Mouse (Mus musculus): Measurements from ENCODE around the gene Pbsn. TPM values are rescaled to one million over a fixed set of nuclear protein-coding genes. Genes with fewer than 3 reads are reported as not detected.

Pbsn gene
- polyA plus RNA-seq, 1 experiment: not detected

- Histone ChIP-seq H3K36me3 (ENCODE audit: control insufficient read depth) (no peaks in the 10 kb centered on the region), H3K4me1 (ENCODE audit: control insufficient read depth) (peaks cover 16% of the 10 kb centered on the region), H3K27me3 (ENCODE audit: control insufficient read depth) (peaks cover 4% of the 10 kb centered on the region; the same call in 1 of the 2 replicates), H3K4me3 (replicated peaks) (no peak overlapping the region), H3K9me3 (ENCODE audit: control insufficient read depth, low read length) (peaks cover 7% of the 10 kb centered on the region; the same call in 1 of the 2 replicates)
- TF ChIP-seq GATA1 (IDR thresholded peaks at IDR 0.05; ENCODE audit: low read length) (no peak), TAL1 (IDR thresholded peaks at IDR 0.05; ENCODE audit: low read length) (no peak)
Observed at GRCm38 (mm10) chrX:77796916-77797315, 56.5 kb downstream of the Pbsn start.

- H3K27me3 ChIP-seq (ENCODE audit: control insufficient read depth): peaks cover 4% of the 10 kb centered on the region; the same call in 1 of the 2 replicates
- peaks cover 7% of the 10 kb centered on the region; the same call in 1 of the 2 replicates for H3K9me3 ChIP-seq (ENCODE audit: control insufficient read depth, low read length)
- peak within 1 kb of the TSS; percentile 71 for H3K4me3 ChIP-seq (replicated peaks)
- peaks cover 16% of the 10 kb centered on the region for H3K4me1 ChIP-seq (ENCODE audit: control insufficient read depth)
- no peak for TF ChIP-seq GATA1 (IDR thresholded peaks at IDR 0.05; ENCODE audit: low read length)
- no peak for TF ChIP-seq TAL1 (IDR thresholded peaks at IDR 0.05; ENCODE audit: low read length)
- H3K36me3 ChIP-seq (ENCODE audit: control insufficient read depth): no peaks in the 10 kb centered on the region
Observed at GRCm38 (mm10) chrX:77796238-77796835, 57.1 kb downstream of the Pbsn start, which contains the start of gene Prkx. Prkx (minus strand) TSS chrX:77796278.

DNA sequence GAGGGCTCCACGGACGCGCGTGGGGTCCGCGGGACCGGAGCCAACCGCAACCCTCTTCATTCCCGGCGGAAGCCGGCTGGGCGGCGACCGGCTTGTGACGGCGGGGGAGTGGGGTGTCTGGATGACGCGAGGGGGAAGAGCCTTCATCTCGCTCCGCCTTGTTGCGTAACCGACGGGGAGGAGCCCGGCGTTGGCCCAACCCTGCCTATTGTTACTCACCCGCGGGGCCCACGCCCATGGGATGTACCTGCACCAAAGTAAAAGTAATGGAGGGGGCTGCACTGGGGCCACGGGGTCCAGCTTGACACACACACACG is 57.6 kb downstream of the Pbsn start:
- H3K4me1 ChIP-seq (ENCODE audit: control insufficient read depth): peaks cover 16% of the 10 kb centered on the region
- TF ChIP-seq GATA1 (IDR thresholded peaks at IDR 0.05; ENCODE audit: low read length) (no peak), TAL1 (IDR thresholded peaks at IDR 0.05; ENCODE audit: low read length) (no peak)
- peaks cover 7% of the 10 kb centered on the region; the same call in 1 of the 2 replicates for H3K9me3 ChIP-seq (ENCODE audit: control insufficient read depth, low read length)
- H3K36me3 ChIP-seq (ENCODE audit: control insufficient read depth): no peaks in the 10 kb centered on the region
- H3K27me3 ChIP-seq (ENCODE audit: control insufficient read depth): peaks cover 4% of the 10 kb centered on the region; the same call in 1 of the 2 replicates
- H3K4me3 ChIP-seq (replicated peaks): peak overlapping the region; percentile 71

GRCm38 (mm10) chrX:77794962-77795857 is 58.2 kb downstream of the Pbsn start:
- peaks cover 16% of the 10 kb centered on the region for H3K4me1 ChIP-seq (ENCODE audit: control insufficient read depth)
- TF ChIP-seq TAL1 (IDR thresholded peaks at IDR 0.05; ENCODE audit: low read length) (no peak), GATA1 (IDR thresholded peaks at IDR 0.05; ENCODE audit: low read length) (no peak)

DNA sequence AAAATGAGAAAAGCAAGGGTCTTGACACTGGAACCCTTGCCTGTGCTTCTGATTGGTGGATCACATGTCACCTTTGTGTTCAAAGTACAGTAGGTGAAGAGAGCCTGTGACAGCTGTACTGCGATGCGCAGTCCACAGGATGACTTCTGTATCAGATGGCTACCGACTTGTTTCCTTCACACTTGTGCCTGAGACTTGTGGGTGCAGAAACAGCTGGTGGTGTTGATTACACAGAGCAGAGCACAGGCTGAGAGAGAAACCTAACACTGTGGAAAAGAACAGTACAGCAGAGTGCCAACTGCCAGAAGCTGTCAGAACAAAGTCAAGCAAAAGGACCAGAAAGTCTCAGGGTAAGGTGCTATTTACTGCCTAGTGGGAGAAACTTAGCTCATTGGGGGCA is 64.7 kb downstream of the Pbsn start:
- H3K9me3 ChIP-seq (ENCODE audit: control insufficient read depth, low read length): no peaks in the 10 kb centered on the region
- H3K27me3 ChIP-seq (ENCODE audit: control insufficient read depth): no peaks in the 10 kb centered on the region
- H3K4me3 ChIP-seq (replicated peaks): no peak overlapping the region
- no peaks in the 10 kb centered on the region for H3K36me3 ChIP-seq (ENCODE audit: control insufficient read depth)
- TF ChIP-seq TAL1 (IDR thresholded peaks at IDR 0.05; ENCODE audit: low read length): no peak
- no peak for TF ChIP-seq GATA1 (IDR thresholded peaks at IDR 0.05; ENCODE audit: low read length)
- H3K4me1 ChIP-seq (ENCODE audit: control insufficient read depth): no peaks in the 10 kb centered on the region

More at GRCm38 (mm10) chrX:77794962-77795857, 58.2 kb downstream of the Pbsn start:
- Histone ChIP-seq H3K9me3 (ENCODE audit: control insufficient read depth, low read length) (peaks cover 7% of the 10 kb centered on the region; the same call in 1 of the 2 replicates), H3K36me3 (ENCODE audit: control insufficient read depth) (no peaks in the 10 kb centered on the region), H3K27me3 (ENCODE audit: control insufficient read depth) (peaks cover 4% of the 10 kb centered on the region; the same call in 1 of the 2 replicates), H3K4me3 (replicated peaks) (peak overlapping the region; percentile 71)

Other genes starting within 250 kb of the Pbsn start
- gene Prkx, start 57.3 kb downstream of the Pbsn start, polyA plus RNA-seq (2012): 0.05 and 0.06 TPM in 2 replicates
- not detected in 2 replicates for gene Gm14744, start 11.1 kb upstream of the Pbsn start, polyA plus RNA-seq (2012)
- gene 5430402E10Rik, start 71.4 kb upstream of the Pbsn start, polyA plus RNA-seq (2012): not detected in 2 replicates
- not detected in 2 replicates for gene Obp1a, start 237.8 kb upstream of the Pbsn start, polyA plus RNA-seq (2012)

Measured in erythroblast, embryonic 14.5 days (primary cell).